Mouse (Mus musculus) large intestine, adult 2 months (tissue): ENCODE data around the gene Ss18l1. TPM values are rescaled to one million over a fixed set of nuclear protein-coding genes. Genes with fewer than 3 reads are reported as not detected.

Experiments
- DNase-seq: peaks from one replicate; pipeline ENCODE4 v3.0.0-alpha.2; 2012; ENCODE audit warnings: low read depth, low spot score
- WGBS: fragments of 180-500 bp; shearing (Covaris S2); methylation state at CpG from one replicate; pipeline ENCODE4 v1.1.7; 2018; 5-methylcytosine and 5-hydroxymethylcytosine counted together
- polyA plus RNA-seq: library from polyadenylated mRNA; depleted of rRNA; stranded (reverse); fragments of >200 nt; gene quantifications from 2 replicates; pipeline ENCODE4 v1.2.3, GENCODE M21; 2012; rRNA removed

Ss18l1 gene
- polyA plus RNA-seq, 1 experiment, result 2.8 TPM

GRCm38 (mm10) chr2:180113909-180114890, 71.9 kb downstream of the Ss18l1 start:
- WGBS, result 52% methylated on average over 17 of the region's 17 CpGs
- no peak for DNase-seq

- 58% methylated on average over 6 of the region's 6 CpGs for WGBS
- no peak for DNase-seq
Measured at GRCm38 (mm10) chr2:180115279-180115678, 73.0 kb downstream of the Ss18l1 start.

- no peak for DNase-seq
- WGBS, result 35% methylated on average over 10 of the region's 10 CpGs
Measured at GRCm38 (mm10) chr2:180116081-180116493, 73.8 kb downstream of the Ss18l1 start.

- no peak for DNase-seq
Measured at GRCm38 (mm10) chr2:180116741-180117484, 74.6 kb downstream of the Ss18l1 start.

GRCm38 (mm10) chr2:180117485-180118194, 75.3 kb downstream of the Ss18l1 start:
- 9% methylated on average over 13 of the region's 13 CpGs for WGBS

More at GRCm38 (mm10) chr2:180116741-180117484, 74.6 kb downstream of the Ss18l1 start:
- 57% methylated on average over 8 of the region's 8 CpGs for WGBS

GRCm38 (mm10) chr2:180118661-180119438, 76.5 kb downstream of the Ss18l1 start, which contains the start of gene Osbpl2:
Gene Osbpl2, plus strand, starts transcription at chr2:180119306.
- DNase-seq, result peak; percentile 97
- WGBS, result 1% methylated on average over 54 of the region's 55 CpGs

More at GRCm38 (mm10) chr2:180117485-180118194, 75.3 kb downstream of the Ss18l1 start:
- DNase-seq, result no peak

Other genes with a start within 250 kb of the Ss18l1 start
- gene Taf4, start 65.9 kb upstream of the Ss18l1 start, polyA plus RNA-seq, result 8.3 and 8.6 TPM in 2 replicates
- gene Lsm14b, start 17.5 kb upstream of the Ss18l1 start, polyA plus RNA-seq, result 15.4 and 15.8 TPM in 2 replicates
- 184 and 209 TPM in 2 replicates for gene Psma7, start 76 bp upstream of the Ss18l1 start, polyA plus RNA-seq
- 13.7 and 14.9 TPM in 2 replicates for gene Mtg2, start 28.1 kb downstream of the Ss18l1 start, polyA plus RNA-seq
- gene Hrh3, start 62.0 kb downstream of the Ss18l1 start, polyA plus RNA-seq, result 0.10 TPM in 1 of 2 replicates, not detected in the other
- 21.8 and 22.3 TPM in 2 replicates for gene Osbpl2, start 76.8 kb downstream of the Ss18l1 start, polyA plus RNA-seq
- gene Adrm1, start 129.0 kb downstream of the Ss18l1 start, polyA plus RNA-seq, result 86.1 and 91.2 TPM in 2 replicates
- 29.5 and 32.7 TPM in 2 replicates for gene Lama5, start 183.3 kb downstream of the Ss18l1 start, polyA plus RNA-seq
- gene Rps21, start 214.9 kb downstream of the Ss18l1 start, polyA plus RNA-seq, result 2,944 and 3,068 TPM in 2 replicates
- gene Cables2, start 231.0 kb downstream of the Ss18l1 start, polyA plus RNA-seq, result 30.4 and 33.1 TPM in 2 replicates
- 1.5 TPM in 2 replicates for gene Rbbp8nl, start 247.4 kb downstream of the Ss18l1 start, polyA plus RNA-seq